Mouse (Mus musculus): Measurements from ENCODE around the gene Fat1. TPM values are rescaled to one million over a fixed set of nuclear protein-coding genes. Genes with fewer than 3 reads are reported as not detected.

The Fat1 gene
- 1 to 10 TPM; 2.6 to 4.5 TPM for total RNA-seq (2021)
- long read RNA-seq, experiment 1 = 0 reads
- long read RNA-seq, experiment 2 = 0 reads

- Histone ChIP-seq H3K4me3 (peak within 1 kb of the TSS; percentile 81), H3K27ac (peak within 1 kb of the TSS; percentile 78)
- intact Hi-C loops (cut with DNase I) = loop anchor here (5.0 kb wide), 2 partner anchors 47 to 62 kb away; no protein-coding TSS in a partner anchor
- DNase-seq = peak; percentile 93
- peak; percentile 26; the same call in 1 of the 2 replicates for TF ChIP-seq CTCF (IDR thresholded peaks at IDR 0.05)
Measured at GRCm38 (mm10) chr8:44934850-44935497, at the start of gene Fat1. Gene Fat1 (plus strand): TSS chr8:44935447.

GRCm38 (mm10) chr8:44894626-44895025 lies 40.6 kb upstream of the Fat1 start:
- H3K27ac ChIP-seq = no peak overlapping the region
- intact Hi-C loops (cut with DNase I) = no loop called here
- DNase-seq = no peak
- H3K4me3 ChIP-seq = no peak overlapping the region
- TF ChIP-seq CTCF (IDR thresholded peaks at IDR 0.05) = no peak

GRCm38 (mm10) chr8:44899575-44899991 lies 35.7 kb upstream of the Fat1 start:
- intact Hi-C loops (cut with DNase I) = no loop called here
- TF ChIP-seq CTCF (IDR thresholded peaks at IDR 0.05) = no peak
- H3K4me3 ChIP-seq = no peak overlapping the region
- no peak overlapping the region for H3K27ac ChIP-seq
- DNase-seq = no peak

GRCm38 (mm10) chr8:44911126-44911903 lies 23.9 kb upstream of the Fat1 start:
- no peak for TF ChIP-seq CTCF (IDR thresholded peaks at IDR 0.05)
- H3K4me3 ChIP-seq = no peak overlapping the region
- DNase-seq = no peak
- intact Hi-C loops (cut with DNase I) = no loop called here
- no peak overlapping the region for H3K27ac ChIP-seq

GRCm38 (mm10) chr8:44919487-44920082 lies 15.7 kb upstream of the Fat1 start:
- no peak for DNase-seq
- no peak for TF ChIP-seq CTCF (IDR thresholded peaks at IDR 0.05)
- H3K27ac ChIP-seq = no peak overlapping the region

GRCm38 (mm10) chr8:44920379-44921032 lies 14.7 kb upstream of the Fat1 start:
- intact Hi-C loops (cut with DNase I) = no loop called here
- no peak for TF ChIP-seq CTCF (IDR thresholded peaks at IDR 0.05)
- Histone ChIP-seq H3K4me3 (no peak overlapping the region), H3K27ac (no peak overlapping the region)
- no peak for DNase-seq

More at GRCm38 (mm10) chr8:44919487-44920082, 15.7 kb upstream of the Fat1 start:
- intact Hi-C loops (cut with DNase I) = no loop called here
- no peak overlapping the region for H3K4me3 ChIP-seq

- no peak for TF ChIP-seq CTCF (IDR thresholded peaks at IDR 0.05)
- no peak overlapping the region for H3K4me3 ChIP-seq
- no peak for DNase-seq
- H3K27ac ChIP-seq = no peak overlapping the region
- intact Hi-C loops (cut with DNase I) = no loop called here
Measured at GRCm38 (mm10) chr8:44924995-44925394, 10.3 kb upstream of the Fat1 start.

- no peak for DNase-seq
- intact Hi-C loops (cut with DNase I) = no loop called here
- no peak for TF ChIP-seq CTCF (IDR thresholded peaks at IDR 0.05)
- Histone ChIP-seq H3K4me3 (no peak overlapping the region), H3K27ac (no peak overlapping the region)
Measured at GRCm38 (mm10) chr8:44930058-44930457, 5.2 kb upstream of the Fat1 start.

GRCm38 (mm10) chr8:44932546-44933342 lies 2.5 kb upstream of the Fat1 start:
- intact Hi-C loops (cut with DNase I) = no loop called here
- no peak for DNase-seq
- TF ChIP-seq CTCF (IDR thresholded peaks at IDR 0.05) = no peak
- no peak overlapping the region for H3K27ac ChIP-seq
- no peak overlapping the region for H3K4me3 ChIP-seq

- intact Hi-C loops (cut with DNase I) = no loop called here
- H3K27ac ChIP-seq = no peak overlapping the region
- no peak for TF ChIP-seq CTCF (IDR thresholded peaks at IDR 0.05)
- DNase-seq = no peak
- H3K4me3 ChIP-seq = no peak overlapping the region
Measured at GRCm38 (mm10) chr8:44933478-44933877, 1.8 kb upstream of the Fat1 start.

GRCm38 (mm10) chr8:44934416-44934815 lies 831 bp upstream of the Fat1 start:
- Histone ChIP-seq H3K27ac (peak overlapping the region; percentile 78), H3K4me3 (peak overlapping the region; percentile 81)
- TF ChIP-seq CTCF (IDR thresholded peaks at IDR 0.05) = no peak
- intact Hi-C loops (cut with DNase I) = no loop called here
- no peak for DNase-seq

- intact Hi-C loops (cut with DNase I) = loop anchor here (5.0 kb wide), 2 partner anchors 47 to 62 kb away; no protein-coding TSS in a partner anchor
- peak overlapping the region; percentile 81 for H3K4me3 ChIP-seq
- H3K27ac ChIP-seq = peak overlapping the region; percentile 78
- DNase-seq = peak; percentile 89
- TF ChIP-seq CTCF (IDR thresholded peaks at IDR 0.05) = peak; percentile 88
Measured at GRCm38 (mm10) chr8:44935741-44936140, 494 bp downstream of the Fat1 start.

Measured in gastrocnemius, adult 2 months (tissue).